Mouse (Mus musculus): ENCODE data around the gene Fcrl5. TPM values are rescaled to one million over a fixed set of nuclear protein-coding genes. Genes with fewer than 3 reads are reported as not detected.

Gene Fcrl5
- total RNA-seq, 1 experiment from 2014 or later: 2.0 TPM

Other genes starting within 250 kb of the Fcrl5 start
- 0.70 TPM in 1 of 2 replicates, not detected in the other for gene Fcrls, start 172.0 kb upstream of the Fcrl5 start, total RNA-seq (2017)
- not detected in 2 replicates for gene Cd5l, start 77.9 kb upstream of the Fcrl5 start, total RNA-seq (2017)
- gene Fcrl1, start 59.4 kb upstream of the Fcrl5 start, total RNA-seq (2017): 148 and 155 TPM in 2 replicates
- gene Etv3, start 89.6 kb downstream of the Fcrl5 start, total RNA-seq (2017): 47.8 and 49.7 TPM in 2 replicates
- 31.5 and 32.4 TPM in 2 replicates for gene Arhgef11, start 181.8 kb downstream of the Fcrl5 start, total RNA-seq (2017)